Mouse (Mus musculus) small intestine, adult 2 months (tissue): ENCODE results near the gene Olfr1509.
"Not testable (repeated sequence)": the region's sequence is repeated elsewhere in the genome, so short reads cannot be mapped to it uniquely, and the experiment has no call there.

Source experiments
- CTCF ChIP-seq: fragments of 200-500 bp; IDR thresholded peaks from 2 replicates; pipeline ENCODE4 v1.5.1; 2012; ENCODE audit warnings: low read depth, mild to moderate bottlenecking, control low read depth, inconsistent platforms, low read length, moderate library complexity, mixed read lengths; ENCODE audit not compliant: insufficient replicate concordance, insufficient read length; ENCODE audit errors: extremely low read depth
- POLR2A ChIP-seq: fragments of 200-500 bp; IDR thresholded peaks from 2 replicates; pipeline ENCODE4 v1.6.1; 2012; ENCODE audit warnings: low read depth, mild to moderate bottlenecking, control low read depth, inconsistent platforms, low read length, moderate library complexity

DNA sequence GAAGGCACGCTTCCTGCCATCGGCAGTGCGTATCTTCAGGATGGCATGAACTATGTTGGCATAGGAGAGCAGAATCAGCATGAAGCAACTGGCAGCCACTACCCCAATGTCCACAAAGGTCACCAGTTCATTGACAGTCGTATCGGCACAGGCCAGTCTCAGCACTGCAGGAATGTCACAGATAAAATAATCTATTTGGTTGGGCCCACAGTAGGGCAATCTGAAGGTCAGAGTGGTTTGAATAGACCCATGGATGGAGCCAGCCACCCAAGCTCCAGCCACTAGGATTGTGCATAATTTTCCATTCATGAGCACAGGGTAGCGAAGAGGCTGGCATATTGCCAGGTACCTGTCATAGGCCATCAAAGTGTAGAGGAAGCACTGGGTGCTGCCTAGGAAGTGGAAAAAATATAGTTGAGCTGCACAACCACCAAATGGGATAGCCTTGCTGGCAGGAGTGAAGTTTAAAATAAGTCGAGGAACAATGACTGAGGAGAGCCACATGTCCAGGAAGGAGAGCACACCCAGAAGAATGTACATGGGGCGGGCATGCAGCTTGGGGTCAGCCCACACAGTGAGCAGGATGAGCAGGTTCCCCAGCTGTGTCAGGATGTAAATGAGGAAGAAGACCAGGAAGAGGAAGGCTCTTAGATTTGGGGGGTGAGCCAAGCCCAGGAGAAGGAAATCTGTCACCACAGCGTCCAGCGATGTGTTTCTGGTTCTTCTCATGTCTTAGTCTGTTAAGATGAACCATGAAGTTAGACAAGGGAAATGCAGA is 32.5 kb upstream of the Olfr1509 start:
- TF ChIP-seq CTCF, POLR2A: not testable (repeated sequence)
